Mouse (Mus musculus) forebrain, embryonic 16.5 days (tissue): Measurements from ENCODE around the gene Rab42. TPM values are rescaled to one million over a fixed set of nuclear protein-coding genes. Genes with fewer than 3 reads are reported as not detected.
A peak's percentile ranks its signal among the peaks of the same experiment; 100 is the strongest.

ENCODE experiments used
- ATAC-seq: fragments of 200-750 bp; cut with Nextera tagmentation; 2 replicates; pipeline ENCODE4 v1.8.0; 2017; ENCODE audit warnings: mild to moderate bottlenecking, moderate library complexity
- H3K27ac ChIP-seq: fragments of 300-500 bp; sonication (generic); 2 replicates; pipeline ENCODE4 v1.5.1; 2014; ENCODE audit warnings: low read length, control low read depth
- H3K27me3 ChIP-seq: fragments of 300-500 bp; sonication (generic); replicated peaks from 2 replicates; pipeline ENCODE4 v1.6.1; 2014; ENCODE audit warnings: low read length; ENCODE audit not compliant: control insufficient read depth, insufficient read depth
- H3K36me3 ChIP-seq: fragments of 300-500 bp; sonication (generic); 2 replicates; pipeline ENCODE4 v1.6.1; 2014; ENCODE audit not compliant: control insufficient read depth, insufficient read depth
- H3K4me1 ChIP-seq: fragments of 300-500 bp; sonication (generic); replicated peaks from 2 replicates; pipeline ENCODE4 v1.6.1; 2014; ENCODE audit warnings: low read length; ENCODE audit not compliant: control insufficient read depth, insufficient read depth
- H3K4me2 ChIP-seq: fragments of 300-500 bp; sonication (generic); 2 replicates; pipeline ENCODE4 v1.6.1; 2014; ENCODE audit warnings: mild to moderate bottlenecking, low read length, control low read depth
- H3K4me3 ChIP-seq: fragments of 300-500 bp; sonication (generic); replicated peaks from 2 replicates; pipeline ENCODE4 v1.5.1; 2014; ENCODE audit warnings: mild to moderate bottlenecking, low read length, control low read depth
- H3K9ac ChIP-seq: fragments of 300-500 bp; sonication (generic); replicated peaks from 2 replicates; pipeline ENCODE4 v1.6.1; 2014; ENCODE audit warnings: low read depth, low read length, control low read depth
- H3K9me3 ChIP-seq: fragments of 300-500 bp; sonication (generic); 2 replicates; pipeline ENCODE4 v1.6.1; 2016; ENCODE audit warnings: low read length; ENCODE audit not compliant: control insufficient read depth
- WGBS: fragments of 180-500 bp; shearing (Covaris S2); extraction: QIAGEN DNeasy Blood & Tissue Kit; methylation state at CpG from one replicate; pipeline ENCODE4 v1.1.7; 2014; 5-methylcytosine and 5-hydroxymethylcytosine counted together
- polyA plus RNA-seq: library from polyadenylated mRNA; unstranded; fragments of >200 nt; fragmentation: Nextera tagmentation; extraction: Ambion mirVana; gene quantifications from 2 replicates; pipeline ENCODE4 v1.2.1, GENCODE M21; 2015

Gene Rab42
- polyA plus RNA-seq, 1 experiment from 2014 or later: 1.4 TPM

DNA sequence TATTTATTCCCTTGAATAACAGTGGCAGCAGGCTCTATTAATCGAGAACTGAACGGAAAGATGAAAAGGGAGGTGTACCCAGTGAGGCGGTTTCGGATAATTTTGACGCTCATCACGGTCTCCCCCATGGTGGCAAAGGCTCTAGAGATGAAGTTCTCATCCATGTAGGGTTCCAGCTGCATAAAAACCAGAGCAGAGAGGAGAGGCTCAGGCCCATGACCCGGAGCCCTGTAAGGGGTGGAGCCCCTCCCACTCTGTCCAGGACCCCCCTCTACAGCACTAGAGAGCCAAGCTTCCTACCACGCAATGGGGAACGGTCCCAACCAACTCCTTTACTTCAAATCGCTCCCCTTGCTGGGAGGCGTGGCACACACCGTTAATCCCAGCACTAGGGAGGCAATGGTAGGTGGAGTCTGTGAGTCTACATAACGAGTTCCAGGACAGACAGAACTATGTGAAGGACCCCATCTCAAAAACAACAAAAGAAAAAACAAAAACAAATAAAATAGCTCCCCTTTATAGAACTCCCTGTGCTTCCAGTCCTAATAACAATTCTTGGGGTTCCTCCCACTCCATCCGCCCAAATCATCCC, 25.3 kb upstream of the Rab42 start:
- Histone ChIP-seq H3K9ac (peak overlapping the region; percentile 90), H3K4me2 (peak overlapping the region; percentile 79), H3K36me3 (peaks cover 14% of the 10 kb centered on the region), H3K27me3 (no peaks in the 10 kb centered on the region), H3K9me3 (no peaks in the 10 kb centered on the region), H3K27ac (no peak overlapping the region), H3K4me3 (peak overlapping the region; percentile 81), H3K4me1 (peaks cover 12% of the 10 kb centered on the region)
- WGBS: 42% methylated on average over 14 of the region's 14 CpGs
- no peak for ATAC-seq

GRCm38 (mm10) chr4:132326481-132326880, 23.3 kb upstream of the Rab42 start:
- 77% methylated on average over 5 of the region's 5 CpGs for whole genome bisulfite sequencing

GRCm38 (mm10) chr4:132315711-132316110, 12.5 kb upstream of the Rab42 start:
- no peaks in the 10 kb centered on the region for H3K4me1 ChIP-seq
- WGBS: 86% methylated on average over 8 of the region's 8 CpGs

More at GRCm38 (mm10) chr4:132326481-132326880, 23.3 kb upstream of the Rab42 start:
- Histone ChIP-seq H3K27ac (no peak overlapping the region), H3K4me3 (no peak overlapping the region), H3K9me3 (no peaks in the 10 kb centered on the region), H3K9ac (no peak overlapping the region), H3K36me3 (peaks cover 15% of the 10 kb centered on the region), H3K4me2 (no peak overlapping the region), H3K27me3 (no peaks in the 10 kb centered on the region), H3K4me1 (peaks cover 12% of the 10 kb centered on the region)
- ATAC-seq: no peak

DNA sequence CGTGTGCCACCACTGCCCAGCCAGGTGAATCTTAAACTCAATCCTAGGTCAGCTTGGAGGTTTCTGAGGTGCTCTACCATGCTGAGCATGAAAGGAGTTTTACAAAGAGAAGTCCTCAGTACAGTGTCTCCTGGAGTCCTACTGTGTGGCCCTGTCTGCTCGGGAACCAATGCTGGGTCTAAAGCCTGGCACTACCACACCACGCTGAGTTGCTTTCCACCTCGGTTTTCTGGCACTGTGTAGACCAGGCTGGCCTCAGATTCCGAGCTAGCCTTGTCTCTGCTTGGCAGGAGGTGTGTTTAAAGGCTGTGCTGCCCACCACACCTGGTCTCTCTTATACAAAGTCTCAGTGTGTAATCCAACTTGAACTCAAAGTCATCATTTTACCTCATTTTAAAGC, 9.4 kb upstream of the Rab42 start:
- H3K9me3 ChIP-seq: no peaks in the 10 kb centered on the region
- no peak overlapping the region for H3K27ac ChIP-seq
- H3K27me3 ChIP-seq: no peaks in the 10 kb centered on the region
- H3K36me3 ChIP-seq: peaks cover 29% of the 10 kb centered on the region
- H3K9ac ChIP-seq: no peak overlapping the region
- ATAC-seq: no peak
- 89% methylated on average over 5 of the region's 5 CpGs for WGBS
- H3K4me1 ChIP-seq: peaks cover 11% of the 10 kb centered on the region
- H3K4me2 ChIP-seq: no peak overlapping the region
- H3K4me3 ChIP-seq: no peak overlapping the region

More at GRCm38 (mm10) chr4:132315711-132316110, 12.5 kb upstream of the Rab42 start:
- no peak overlapping the region for H3K27ac ChIP-seq
- H3K4me3 ChIP-seq: no peak overlapping the region
- no peaks in the 10 kb centered on the region for H3K9me3 ChIP-seq
- no peak for ATAC-seq
- H3K9ac ChIP-seq: no peak overlapping the region
- H3K4me2 ChIP-seq: no peak overlapping the region
- no peaks in the 10 kb centered on the region for H3K27me3 ChIP-seq
- peaks cover 30% of the 10 kb centered on the region for H3K36me3 ChIP-seq

- Histone ChIP-seq H3K4me2 (no peak overlapping the region), H3K4me3 (no peak overlapping the region), H3K27me3 (no peaks in the 10 kb centered on the region), H3K9me3 (no peaks in the 10 kb centered on the region), H3K4me1 (peaks cover 11% of the 10 kb centered on the region), H3K9ac (no peak overlapping the region), H3K27ac (no peak overlapping the region), H3K36me3 (peaks cover 27% of the 10 kb centered on the region)
- no peak for ATAC-seq
- WGBS: 48% methylated on average over 3 of the region's 3 CpGs
Observed at GRCm38 (mm10) chr4:132311801-132312200, 8.6 kb upstream of the Rab42 start.

DNA sequence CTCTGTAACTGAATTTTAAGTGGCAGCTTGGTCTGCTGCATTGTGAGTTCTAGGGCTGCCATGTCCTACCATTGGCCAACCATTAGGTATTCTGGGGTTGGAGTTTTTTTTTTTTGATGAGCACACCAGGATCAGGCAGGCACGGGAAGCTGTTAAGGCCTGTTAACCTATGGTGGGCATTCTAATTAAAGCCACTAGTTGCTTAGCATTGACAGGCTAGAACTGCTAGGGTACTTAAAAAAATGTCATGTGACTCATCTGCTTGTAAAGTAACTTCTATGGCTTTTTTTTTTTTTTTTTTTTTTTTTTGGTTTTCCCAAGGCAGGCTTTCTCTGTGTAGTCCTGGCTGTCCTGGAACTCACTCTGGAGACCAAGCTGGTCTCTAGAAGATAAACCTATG, 8.0 kb upstream of the Rab42 start:
- H3K36me3 ChIP-seq: peaks cover 25% of the 10 kb centered on the region
- WGBS: 25% methylated on average over 1 of the region's 1 CpGs

DNA sequence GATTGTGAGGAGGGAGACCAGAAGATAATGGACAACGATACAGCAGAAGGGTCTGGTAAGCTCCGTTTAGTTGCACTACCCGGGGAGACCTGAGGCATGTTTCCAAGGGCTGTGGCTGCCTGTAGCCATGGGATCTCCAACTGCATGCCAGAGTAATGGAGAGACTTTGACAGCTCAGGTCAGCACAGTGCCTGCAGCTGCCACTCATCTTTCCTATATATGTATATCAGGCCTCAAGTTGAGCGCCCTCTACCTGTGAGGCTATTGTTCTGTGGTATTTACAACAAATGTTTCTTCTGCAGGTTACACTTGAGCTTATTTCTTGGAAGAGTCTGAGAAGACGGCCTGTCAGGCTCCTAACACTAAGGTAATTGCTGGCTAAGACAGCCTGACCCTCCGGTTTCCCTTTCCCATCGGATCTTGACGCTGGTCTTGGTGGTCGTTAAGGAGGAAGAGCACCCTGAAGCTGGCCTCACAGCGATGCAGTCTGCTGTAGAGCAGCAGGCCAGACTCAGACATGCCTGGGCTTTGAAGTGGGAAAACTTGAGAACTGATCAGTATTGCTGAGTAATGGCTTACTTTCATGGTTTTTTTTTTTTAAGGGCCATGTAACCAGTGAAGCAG, 6.8 kb upstream of the Rab42 start:
- H3K27ac ChIP-seq: peak overlapping the region; percentile 91
- ATAC-seq: no peak
- H3K4me2 ChIP-seq: peak overlapping the region; percentile 83
- no peaks in the 10 kb centered on the region for H3K27me3 ChIP-seq
- H3K9me3 ChIP-seq: no peaks in the 10 kb centered on the region
- peak overlapping the region; percentile 69 for H3K4me3 ChIP-seq
- H3K4me1 ChIP-seq: peaks cover 11% of the 10 kb centered on the region
- 27% methylated on average over 10 of the region's 10 CpGs for whole genome bisulfite sequencing
- H3K36me3 ChIP-seq: peaks cover 21% of the 10 kb centered on the region
- peak overlapping the region; percentile 82 for H3K9ac ChIP-seq

More for the DNA sequence above, 8.0 kb upstream of the Rab42 start:
- Histone ChIP-seq H3K9me3 (no peaks in the 10 kb centered on the region), H3K27ac (no peak overlapping the region), H3K9ac (no peak overlapping the region), H3K4me3 (no peak overlapping the region), H3K27me3 (no peaks in the 10 kb centered on the region), H3K4me2 (no peak overlapping the region), H3K4me1 (peaks cover 11% of the 10 kb centered on the region)
- ATAC-seq: no peak

DNA sequence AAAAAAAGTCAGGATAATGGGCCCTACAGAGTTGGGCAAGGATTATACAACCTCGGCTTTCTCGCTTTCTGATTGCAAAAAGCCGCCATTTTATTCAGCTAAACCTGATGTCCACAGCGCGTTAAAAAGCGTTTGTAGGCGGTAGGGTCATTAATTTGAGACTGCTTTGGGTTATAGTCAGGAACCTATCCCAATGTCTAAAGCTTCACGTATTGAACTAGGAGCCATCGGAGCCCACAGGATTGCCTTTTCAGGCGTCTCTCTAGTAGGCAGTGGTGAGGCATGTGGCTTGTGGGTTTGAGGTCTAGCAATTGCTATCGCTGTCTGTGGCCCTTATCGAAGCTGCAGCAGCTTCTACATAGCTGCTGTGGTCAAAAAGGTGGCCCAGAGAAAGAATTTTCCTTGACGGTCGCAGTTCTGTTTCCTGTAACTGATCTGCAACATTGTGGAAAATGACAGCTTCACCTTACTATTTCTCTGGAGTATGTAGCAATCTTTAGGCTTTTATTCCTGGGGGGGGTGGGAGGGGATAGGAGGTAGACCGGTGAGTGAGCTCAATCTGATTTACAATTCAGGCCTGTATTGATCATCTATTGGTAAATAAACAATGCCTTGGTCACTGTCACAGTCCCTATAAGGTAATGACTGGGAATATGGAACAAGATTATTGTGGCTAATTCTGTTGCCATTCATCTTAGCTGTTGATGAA, 6.1 kb upstream of the Rab42 start:
- peaks cover 11% of the 10 kb centered on the region for H3K4me1 ChIP-seq
- H3K27me3 ChIP-seq: no peaks in the 10 kb centered on the region
- peak overlapping the region; percentile 91 for H3K27ac ChIP-seq
- 0 out of 2 replicates have a peak, but pooled peaks have one; percentile 11 for ATAC-seq
- H3K9me3 ChIP-seq: no peaks in the 10 kb centered on the region
- H3K4me3 ChIP-seq: peak overlapping the region; percentile 69
- peaks cover 21% of the 10 kb centered on the region for H3K36me3 ChIP-seq
- peak overlapping the region; percentile 83 for H3K4me2 ChIP-seq
- H3K9ac ChIP-seq: peak overlapping the region; percentile 82
- 1% methylated on average over 15 of the region's 15 CpGs for WGBS

GRCm38 (mm10) chr4:132308437-132309139, 5.4 kb upstream of the Rab42 start:
- Histone ChIP-seq H3K9me3 (no peaks in the 10 kb centered on the region), H3K36me3 (peaks cover 15% of the 10 kb centered on the region), H3K9ac (peak overlapping the region; percentile 82), H3K4me3 (peak overlapping the region; percentile 69), H3K4me2 (peak overlapping the region; percentile 83), H3K4me1 (peaks cover 11% of the 10 kb centered on the region), H3K27ac (peak overlapping the region; percentile 91), H3K27me3 (no peaks in the 10 kb centered on the region)
- WGBS: under 1% methylated on average over 41 of the region's 41 CpGs
- ATAC-seq: peak; percentile 95
